Mouse (Mus musculus) liver, embryonic 14.5 days (tissue): ENCODE results near the gene Hs3st2. TPM values are rescaled to one million over a fixed set of nuclear protein-coding genes. Genes with fewer than 3 reads are reported as not detected.

Experiments
- ATAC-seq: fragments of 200-750 bp; cut with Nextera tagmentation; 2 replicates; pipeline ENCODE4 v1.8.0; 2017; ENCODE audit warnings: moderate number of reproducible peaks, mild to moderate bottlenecking, moderate library complexity; ENCODE audit not compliant: insufficient read depth
- DNase-seq, 3 experiments: peaks; one replicate each; pipeline ENCODE4 v3.0.0-alpha.2; 2012 to 2013; ENCODE audit warnings: low read depth in 3 of 3, low spot score in 3 of 3
- H3K27ac ChIP-seq: fragments of 300-500 bp; sonication (generic); 2 replicates; pipeline ENCODE4 v1.5.1; 2014; ENCODE audit warnings: moderate library complexity, mild to moderate bottlenecking, control low read depth, inconsistent platforms
- H3K27me3 ChIP-seq: fragments of 300-500 bp; sonication (generic); 2 replicates; pipeline ENCODE4 v1.6.1; 2014; ENCODE audit warnings: mild to moderate bottlenecking, low read length, moderate library complexity; ENCODE audit not compliant: control insufficient read depth, insufficient read depth
- H3K36me3 ChIP-seq: fragments of 300-500 bp; sonication (generic); replicated peaks from 2 replicates; pipeline ENCODE4 v1.6.1; 2014; ENCODE audit warnings: low read depth; ENCODE audit not compliant: control insufficient read depth, insufficient read depth
- H3K4me1 ChIP-seq, 2 experiments: fragments of 200-500 bp in 1 of 2; fragments of 300-500 bp in 1 of 2; sonication (generic) in 1 of 2; replicated peaks; 2 replicates each; pipeline ENCODE4 v1.6.1; 2012 to 2014; ENCODE audit warnings: antibody characterized with exemption in 1 of 2, inconsistent platforms in 1 of 2, low read length in 1 of 2; ENCODE audit not compliant: control insufficient read depth in 2 of 2, insufficient read depth in 2 of 2
- H3K4me2 ChIP-seq: fragments of 300-500 bp; sonication (generic); 2 replicates; pipeline ENCODE4 v1.6.1; 2014; ENCODE audit warnings: low read depth, mild to moderate bottlenecking, control low read depth, moderate library complexity
- H3K4me3 ChIP-seq, 2 experiments: fragments of 200-500 bp in 1 of 2; fragments of 300-500 bp in 1 of 2; sonication (generic) in 1 of 2; 2 replicates each; pipeline ENCODE4 v1.5.1; 2012 to 2014; ENCODE audit warnings: low read depth in 2 of 2, low read length in 2 of 2, mild to moderate bottlenecking in 2 of 2, control low read depth in 1 of 2, inconsistent platforms in 1 of 2, moderate library complexity in 1 of 2; ENCODE audit not compliant: insufficient read depth in 1 of 2
- H3K9ac ChIP-seq: fragments of 300-500 bp; sonication (generic); replicated peaks from 2 replicates; pipeline ENCODE4 v1.6.1; 2014; ENCODE audit warnings: mild to moderate bottlenecking, control low read depth, moderate library complexity
- H3K9me3 ChIP-seq: fragments of 300-500 bp; sonication (generic); 2 replicates; pipeline ENCODE4 v1.6.1; 2016; ENCODE audit warnings: low read length, mixed read lengths; ENCODE audit not compliant: control insufficient read depth
- CTCF ChIP-seq: IDR thresholded peaks from 2 replicates; pipeline ENCODE4 v1.5.1; 2016; ENCODE audit warnings: antibody characterized with exemption, low read depth, control low read depth
- EP300 ChIP-seq: IDR thresholded peaks from 2 replicates; pipeline ENCODE4 v1.6.1; 2016; ENCODE audit warnings: antibody characterized with exemption, low read depth
- WGBS: fragments of 180-500 bp; shearing (Covaris S2); extraction: QIAGEN DNeasy Blood & Tissue Kit; methylation state at CpG from one replicate; pipeline ENCODE4 v1.1.7; 2014; ENCODE audit not compliant: insufficient replicate concordance; 5-methylcytosine and 5-hydroxymethylcytosine counted together
- polyA plus RNA-seq, 2 experiments: library from polyadenylated mRNA; depleted of rRNA in 1 of 2; stranded (reverse) in 1 of 2; unstranded in 1 of 2; fragments of >200 nt; fragmentation: Nextera tagmentation in 1 of 2; extraction: Ambion mirVana in 1 of 2; gene quantifications; 2 replicates each; pipeline versions ENCODE4 v1.2.1 to v1.2.3; 2012 to 2014

Hs3st2 gene
- polyA plus RNA-seq, 2 experiments = 0.01 TPM; not detected in 1

DNA sequence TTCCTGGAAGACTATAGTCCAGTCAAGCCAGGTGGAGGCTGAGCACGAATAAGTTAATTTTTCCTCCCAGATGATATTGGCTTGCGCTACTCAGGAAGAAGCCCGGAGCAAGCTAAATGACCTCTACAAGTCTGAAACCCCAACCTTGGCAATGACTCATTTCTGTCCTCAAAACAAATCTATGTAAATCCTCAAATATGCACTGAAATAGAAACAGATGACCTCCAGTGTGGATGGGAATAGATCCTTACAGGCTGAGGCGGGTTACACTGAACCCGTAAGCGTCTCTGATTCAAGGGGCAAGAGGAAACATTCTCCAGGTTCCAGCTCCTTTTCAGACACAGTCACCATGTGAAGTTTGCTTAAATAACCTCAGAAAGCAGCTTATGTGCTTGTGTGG, 24.5 kb upstream of the Hs3st2 start:
- Histone ChIP-seq H3K4me1 (no peaks in the 10 kb centered on the region), H3K9ac (no peak overlapping the region), H3K27ac (no peak overlapping the region), H3K4me3 (no peak overlapping the region), H3K9me3 (no peaks in the 10 kb centered on the region), H3K36me3 (no peaks in the 10 kb centered on the region), H3K27me3 (no peaks in the 10 kb centered on the region), H3K4me2 (no peak overlapping the region)
- no peak for DNase-seq
- WGBS = 71% methylated on average over 6 of the region's 6 CpGs
- TF ChIP-seq EP300 (no peak), CTCF (no peak)
- no peak for ATAC-seq

DNA sequence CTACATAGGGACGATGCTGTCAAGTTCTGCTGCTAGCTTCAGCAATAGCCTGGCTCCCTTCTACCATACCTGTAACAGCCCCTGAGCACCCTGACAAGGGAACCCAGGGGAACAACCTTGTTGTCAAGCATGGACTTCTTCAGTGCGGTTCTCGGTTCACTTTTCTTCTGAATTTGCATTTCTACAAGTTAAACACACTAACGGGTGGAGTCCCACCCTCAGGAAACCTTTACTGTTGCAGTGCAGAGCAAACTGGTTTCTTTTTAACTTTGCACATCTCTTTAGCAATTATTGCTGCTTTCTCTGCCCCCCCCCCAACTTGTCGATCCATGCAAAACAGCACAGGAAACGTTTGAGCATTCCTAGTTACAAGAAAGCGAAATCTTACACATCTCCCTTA, 19.7 kb upstream of the Hs3st2 start:
- Histone ChIP-seq H3K27me3 (no peaks in the 10 kb centered on the region), H3K9ac (no peak overlapping the region), H3K4me1 (no peaks in the 10 kb centered on the region), H3K27ac (no peak overlapping the region), H3K4me3 (no peak overlapping the region), H3K36me3 (no peaks in the 10 kb centered on the region), H3K9me3 (no peaks in the 10 kb centered on the region), H3K4me2 (no peak overlapping the region)
- 54% methylated on average over 7 of the region's 7 CpGs for WGBS
- TF ChIP-seq CTCF (no peak), EP300 (no peak)
- no peak for ATAC-seq
- DNase-seq = no peak

- Histone ChIP-seq H3K9ac (no peak overlapping the region), H3K27ac (no peak overlapping the region), H3K27me3 (no peaks in the 10 kb centered on the region), H3K4me2 (no peak overlapping the region), H3K4me3 (no peak overlapping the region), H3K36me3 (no peaks in the 10 kb centered on the region), H3K9me3 (no peaks in the 10 kb centered on the region), H3K4me1 (no peaks in the 10 kb centered on the region)
- DNase-seq (no peak), ATAC-seq (no peak)
- WGBS = 48% methylated on average over 6 of the region's 6 CpGs
- TF ChIP-seq CTCF = no peak
- no peak for TF ChIP-seq EP300
These were observed 16.2 kb upstream of the Hs3st2 start for GRCm38 (mm10) chr7:121375456-121375855.

- Histone ChIP-seq H3K4me2 (no peak overlapping the region), H3K27me3 (no peaks in the 10 kb centered on the region), H3K27ac (no peak overlapping the region), H3K4me3 (no peak overlapping the region), H3K9ac (no peak overlapping the region), H3K4me1 (no peaks in the 10 kb centered on the region), H3K36me3 (no peaks in the 10 kb centered on the region), H3K9me3 (no peaks in the 10 kb centered on the region)
- no peak for ATAC-seq
- DNase-seq = no peak
- TF ChIP-seq CTCF (no peak), EP300 (no peak)
- 51% methylated on average over 4 of the region's 4 CpGs for WGBS
These were observed 12.7 kb upstream of the Hs3st2 start for GRCm38 (mm10) chr7:121378942-121379341.

- Histone ChIP-seq H3K4me3 (no peak overlapping the region), H3K4me1 (no peaks in the 10 kb centered on the region), H3K9me3 (no peaks in the 10 kb centered on the region), H3K9ac (no peak overlapping the region), H3K27ac (no peak overlapping the region), H3K4me2 (no peak overlapping the region), H3K27me3 (peaks cover 25% of the 10 kb centered on the region), H3K36me3 (no peaks in the 10 kb centered on the region)
- ATAC-seq (no peak), DNase-seq (no peak)
- no peak for TF ChIP-seq EP300
- no peak for TF ChIP-seq CTCF
- 5% methylated on average over 72 of the region's 72 CpGs for WGBS
These were observed 503 bp downstream of the Hs3st2 start for GRCm38 (mm10) chr7:121391984-121392739.
